Mouse (Mus musculus) limb, embryonic 14.5 days (tissue): ENCODE data around the gene Gigyf1. TPM values are rescaled to one million over a fixed set of nuclear protein-coding genes. Genes with fewer than 3 reads are reported as not detected.

ENCODE experiments used
- ATAC-seq: fragments of 200-750 bp; cut with Nextera tagmentation; 2 replicates; pipeline ENCODE4 v1.8.0; 2017; ENCODE audit warnings: low read depth, moderate number of reproducible peaks, moderate TSS enrichment; ENCODE audit not compliant: low FRiP score
- DNase-seq: peaks from one replicate; pipeline ENCODE4 v3.0.0-alpha.2; 2015; ENCODE audit warnings: low spot score
- H3K27ac ChIP-seq: fragments of 300-500 bp; sonication (generic); replicated peaks from 2 replicates; pipeline ENCODE4 v1.5.1; 2014; ENCODE audit warnings: low read depth, mild to moderate bottlenecking, low read length, moderate library complexity, mixed read lengths
- H3K27me3 ChIP-seq: fragments of 300-500 bp; sonication (generic); 2 replicates; pipeline ENCODE4 v1.6.1; 2014; ENCODE audit warnings: low read length, mixed read lengths; ENCODE audit not compliant: control insufficient read depth, insufficient read depth
- H3K36me3 ChIP-seq: fragments of 300-500 bp; sonication (generic); 2 replicates; pipeline ENCODE4 v1.6.1; 2014; ENCODE audit warnings: mild to moderate bottlenecking, low read length, moderate library complexity, mixed read lengths; ENCODE audit not compliant: control insufficient read depth, insufficient read depth
- H3K4me1 ChIP-seq: fragments of 300-500 bp; sonication (generic); 2 replicates; pipeline ENCODE4 v1.6.1; 2014; ENCODE audit warnings: antibody characterized with exemption, low read length, mixed read lengths; ENCODE audit not compliant: control insufficient read depth, insufficient read depth
- H3K4me2 ChIP-seq: fragments of 300-500 bp; sonication (generic); replicated peaks from 2 replicates; pipeline ENCODE4 v1.6.1; 2014; ENCODE audit warnings: low read depth, mild to moderate bottlenecking, low read length, moderate library complexity; ENCODE audit not compliant: severe bottlenecking
- H3K4me3 ChIP-seq: fragments of 300-500 bp; sonication (generic); replicated peaks from 2 replicates; pipeline ENCODE4 v1.5.1; 2014; ENCODE audit warnings: low read length
- H3K9ac ChIP-seq: fragments of 300-500 bp; sonication (generic); 2 replicates; pipeline ENCODE4 v1.6.1; 2014; ENCODE audit warnings: mild to moderate bottlenecking, low read depth, low read length, moderate library complexity; ENCODE audit not compliant: severe bottlenecking
- H3K9me3 ChIP-seq: fragments of 300-500 bp; sonication (generic); 2 replicates; pipeline ENCODE4 v1.6.1; 2016; ENCODE audit warnings: low read length; ENCODE audit not compliant: control insufficient read depth
- POLR2A ChIP-seq: fragments of 200-500 bp; IDR thresholded peaks from 2 replicates; pipeline ENCODE4 v1.8.0; 2012; ENCODE audit warnings: inconsistent platforms, mild to moderate bottlenecking, moderate library complexity, borderline replicate concordance; ENCODE audit not compliant: insufficient read depth, insufficient read length; ENCODE audit errors: extremely low read depth
- WGBS: fragments of 180-500 bp; shearing (Covaris S2); extraction: QIAGEN DNeasy Blood & Tissue Kit; methylation state at CpG from one replicate; pipeline ENCODE4 v1.1.7; 2014; 5-methylcytosine and 5-hydroxymethylcytosine counted together
- polyA plus RNA-seq, 2 experiments: library from polyadenylated mRNA; depleted of rRNA in 1 of 2; stranded (reverse) in 1 of 2; unstranded in 1 of 2; fragments of >200 nt; fragmentation: Nextera tagmentation in 1 of 2; extraction: Ambion mirVana in 1 of 2; gene quantifications; 2 replicates each; pipeline versions ENCODE4 v1.2.1 to v1.2.3; 2012 to 2014

Gigyf1 gene
- polyA plus RNA-seq, 2 experiments, result 11.8 to 45.1 TPM

DNA sequence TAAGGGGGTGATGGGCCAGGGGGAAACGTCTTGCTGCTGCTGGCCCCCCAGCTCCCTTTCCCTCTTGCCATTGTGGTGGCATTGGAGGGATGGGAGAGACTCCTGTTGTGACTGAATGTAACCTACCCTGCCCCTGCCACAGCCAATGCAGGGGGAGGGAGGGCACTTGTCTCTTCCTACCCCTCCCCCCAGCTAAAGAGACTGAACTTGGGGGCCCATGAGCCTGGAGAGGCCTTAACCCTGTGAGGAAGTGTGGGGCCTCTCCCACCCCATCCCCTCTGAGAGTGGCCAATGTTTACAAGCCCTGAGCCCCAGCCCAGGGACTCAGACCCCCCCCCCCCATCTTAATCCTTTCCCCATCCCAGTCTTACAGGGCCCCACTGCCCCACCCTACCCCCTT, 9.1 kb downstream of the Gigyf1 start:
- ATAC-seq, result no peak
- Histone ChIP-seq H3K36me3 (peaks cover 78% of the 10 kb centered on the region), H3K4me1 (peaks cover 7% of the 10 kb centered on the region; the same call in 1 of the 2 replicates)

DNA sequence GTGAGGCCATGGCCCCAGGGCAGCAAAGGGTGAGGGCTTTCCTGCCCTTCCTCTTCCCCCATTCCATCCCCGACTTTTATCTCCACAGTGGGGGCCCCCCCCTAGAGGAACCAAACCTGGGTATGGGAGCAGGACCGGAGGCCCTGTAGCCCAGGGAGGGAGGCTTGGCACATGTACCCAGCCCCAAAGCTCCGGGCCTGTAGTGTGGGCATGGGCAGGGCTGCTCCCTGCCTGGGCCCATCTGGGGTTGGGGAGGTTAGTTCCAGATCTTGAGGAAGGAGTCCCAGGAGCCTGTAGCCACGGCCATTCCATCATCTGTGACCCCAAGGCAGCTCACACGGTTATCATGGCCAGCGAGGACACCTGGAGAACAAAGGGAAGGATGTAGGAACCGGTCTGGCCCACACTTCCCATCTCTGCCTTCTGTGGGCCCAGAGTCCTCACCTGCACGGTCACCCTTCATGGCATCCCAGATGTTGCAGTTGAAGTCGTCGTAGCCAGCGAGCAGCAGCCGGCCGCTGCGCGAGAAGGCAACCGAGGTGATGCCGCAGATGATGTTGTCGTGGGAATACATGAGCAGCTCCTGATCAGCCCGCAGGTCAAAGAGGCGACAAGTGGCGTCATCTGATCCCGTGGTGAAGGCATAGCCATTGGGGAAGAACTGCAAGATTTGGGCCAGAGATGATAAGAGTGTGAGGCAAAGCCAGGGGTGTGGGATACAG, 10.1 kb downstream of the Gigyf1 start:
- no peak for TF ChIP-seq POLR2A
- DNase-seq, result no peak
- Histone ChIP-seq H3K36me3 (peaks cover 68% of the 10 kb centered on the region), H3K9me3 (no peaks in the 10 kb centered on the region), H3K4me2 (no peak overlapping the region), H3K27ac (no peak overlapping the region), H3K4me1 (peaks cover 7% of the 10 kb centered on the region; the same call in 1 of the 2 replicates), H3K4me3 (no peak overlapping the region), H3K9ac (no peak overlapping the region), H3K27me3 (no peaks in the 10 kb centered on the region)
- whole genome bisulfite sequencing, result 86% methylated on average over 21 of the region's 22 CpGs
- no peak for ATAC-seq

More for the DNA sequence above, 9.1 kb downstream of the Gigyf1 start:
- no peak overlapping the region for H3K4me2 ChIP-seq
- H3K27ac ChIP-seq, result no peak overlapping the region
- WGBS, result 53% methylated on average over 1 of the region's 1 CpGs
- H3K4me3 ChIP-seq, result no peak overlapping the region
- H3K27me3 ChIP-seq, result no peaks in the 10 kb centered on the region
- no peaks in the 10 kb centered on the region for H3K9me3 ChIP-seq
- TF ChIP-seq POLR2A, result no peak
- no peak for DNase-seq
- no peak overlapping the region for H3K9ac ChIP-seq

DNA sequence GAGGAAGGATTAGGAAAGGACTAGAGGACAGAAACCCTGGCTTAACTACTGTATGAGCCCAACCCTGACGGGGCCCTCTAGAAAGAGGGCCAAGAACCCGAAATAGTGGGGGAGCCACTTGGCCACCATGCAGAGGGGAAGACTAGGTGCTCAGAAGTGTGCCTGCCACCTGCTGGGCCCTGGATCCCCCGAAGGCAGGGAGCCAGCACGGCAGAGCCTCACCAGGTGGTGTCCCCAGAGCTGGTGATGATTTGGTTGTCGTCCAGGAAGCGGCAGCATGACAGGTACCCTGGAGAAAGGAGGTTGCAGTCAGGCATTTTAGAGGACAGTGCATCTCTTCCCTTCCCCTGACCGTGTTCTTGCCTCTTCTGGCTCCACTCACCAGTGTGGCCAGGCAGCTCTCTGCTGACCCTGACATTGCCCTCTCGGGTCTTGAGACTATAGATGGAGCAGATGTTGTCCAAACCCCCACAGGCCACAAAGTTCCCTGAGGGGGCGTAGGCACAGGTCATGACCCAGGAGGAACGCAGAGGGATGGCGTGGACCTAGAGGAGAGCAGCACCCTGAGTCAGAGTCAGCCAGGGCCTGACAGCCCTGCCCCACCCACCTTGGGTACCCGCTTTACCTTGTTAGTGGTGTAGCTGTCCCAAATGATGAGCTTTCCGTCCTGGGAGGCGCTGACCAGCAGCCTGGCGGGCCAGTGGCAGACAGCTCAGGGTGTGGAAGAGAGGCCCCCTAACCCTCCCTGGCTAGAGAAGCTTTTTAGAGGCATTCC, 11.1 kb downstream of the Gigyf1 start:
- Histone ChIP-seq H3K4me1 (peaks cover 7% of the 10 kb centered on the region; the same call in 1 of the 2 replicates), H3K36me3 (peaks cover 58% of the 10 kb centered on the region), H3K9ac (no peak overlapping the region), H3K4me3 (no peak overlapping the region), H3K27me3 (no peaks in the 10 kb centered on the region), H3K4me2 (peak overlapping the region; percentile 93), H3K9me3 (no peaks in the 10 kb centered on the region), H3K27ac (peak overlapping the region; percentile 89; the same call in 1 of the 2 replicates)
- ATAC-seq (no peak), DNase-seq (no peak)
- no peak for TF ChIP-seq POLR2A
- WGBS, result 68% methylated on average over 15 of the region's 15 CpGs

DNA sequence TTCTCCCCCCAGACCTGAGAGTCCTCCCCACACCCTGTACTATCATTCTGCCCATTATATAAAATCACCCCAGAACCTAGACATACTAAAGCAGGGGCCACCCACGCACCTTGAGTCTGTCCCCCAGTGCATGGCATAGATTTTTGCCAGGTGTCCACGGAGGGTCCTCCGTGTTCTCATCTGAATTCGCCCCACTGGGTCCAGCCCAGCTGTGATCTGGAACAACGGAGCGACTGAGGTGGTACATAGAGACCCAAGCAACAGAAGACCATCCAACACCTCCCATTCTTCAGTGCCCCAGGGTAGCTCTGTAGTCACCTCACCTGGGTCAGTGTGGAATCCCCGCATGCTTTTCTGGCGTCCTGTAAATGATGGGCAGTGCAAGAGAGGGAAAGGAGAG, 11.7 kb downstream of the Gigyf1 start:
- TF ChIP-seq POLR2A, result no peak
- H3K36me3 ChIP-seq, result peaks cover 51% of the 10 kb centered on the region
- no peaks in the 10 kb centered on the region for H3K9me3 ChIP-seq
- peak overlapping the region; percentile 93 for H3K4me2 ChIP-seq
- DNase-seq, result no peak
- H3K27ac ChIP-seq, result peak overlapping the region; percentile 89; the same call in 1 of the 2 replicates
- peak overlapping the region; percentile 83 for H3K4me3 ChIP-seq
- 75% methylated on average over 8 of the region's 8 CpGs for WGBS
- peak overlapping the region; percentile 84 for H3K9ac ChIP-seq
- no peak for ATAC-seq
- H3K4me1 ChIP-seq, result peaks cover 7% of the 10 kb centered on the region; the same call in 1 of the 2 replicates
- H3K27me3 ChIP-seq, result no peaks in the 10 kb centered on the region

DNA sequence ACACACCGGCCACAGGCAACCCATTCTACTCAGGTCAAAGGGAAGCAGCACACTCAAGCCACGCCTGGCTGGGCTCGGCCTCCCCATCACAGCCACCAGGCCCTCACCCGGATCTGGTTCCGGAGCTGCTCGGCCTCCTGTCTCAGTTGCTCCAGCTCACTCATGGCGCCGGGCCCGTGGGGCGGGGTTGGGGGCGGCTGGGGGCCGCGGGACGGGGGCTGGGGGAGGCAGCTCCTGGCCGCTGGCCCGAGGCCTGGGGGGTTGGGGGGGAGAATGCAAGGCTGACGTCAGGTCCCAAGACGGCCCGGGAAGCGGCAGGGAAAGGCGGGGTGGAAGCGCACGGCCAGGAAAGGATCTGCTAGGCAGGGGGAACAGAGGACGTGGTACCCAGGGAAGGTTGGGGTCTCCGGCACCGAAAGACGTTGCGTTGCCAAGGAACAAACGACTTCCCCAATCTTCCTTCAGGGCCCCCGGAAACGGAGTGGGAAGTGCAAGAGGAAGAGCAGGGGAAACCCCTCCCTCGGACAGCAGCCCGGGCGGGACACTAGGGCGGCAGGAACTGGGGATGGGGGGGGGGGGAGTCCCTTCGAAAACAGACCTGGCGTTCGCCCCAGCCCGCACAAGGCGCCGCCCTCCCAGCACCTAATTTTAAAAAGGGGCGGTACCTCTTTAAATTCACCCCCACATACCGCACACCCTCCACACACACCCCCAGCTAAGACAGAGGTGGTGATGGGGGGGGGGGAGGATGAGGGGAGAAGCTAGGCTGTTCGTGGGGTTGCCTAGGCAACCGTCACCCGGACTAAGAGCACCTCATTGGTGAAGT, 12.5 kb downstream of the Gigyf1 start:
- peak overlapping the region; percentile 84 for H3K9ac ChIP-seq
- no peaks in the 10 kb centered on the region for H3K9me3 ChIP-seq
- H3K27ac ChIP-seq, result peak overlapping the region; percentile 89
- peaks cover 44% of the 10 kb centered on the region for H3K36me3 ChIP-seq
- WGBS, result under 1% methylated on average over 40 of the region's 46 CpGs
- DNase-seq, result peak; percentile 85
- peak overlapping the region; percentile 93 for H3K4me2 ChIP-seq
- ATAC-seq, result peak; percentile 48
- no peak for TF ChIP-seq POLR2A
- peaks cover 7% of the 10 kb centered on the region; the same call in 1 of the 2 replicates for H3K4me1 ChIP-seq
- H3K27me3 ChIP-seq, result no peaks in the 10 kb centered on the region
- peak overlapping the region; percentile 83 for H3K4me3 ChIP-seq
